Mouse (Mus musculus) neural tube, embryonic 12.5 days (tissue): ENCODE measurements around the gene Rab11b. TPM values are rescaled to one million over a fixed set of nuclear protein-coding genes. Genes with fewer than 3 reads are reported as not detected.

Experiments used
- ATAC-seq: fragments of 200-750 bp; cut with Nextera tagmentation; 2 replicates; pipeline ENCODE4 v1.8.0; 2017; ENCODE audit warnings: low read depth, mild to moderate bottlenecking, moderate TSS enrichment, moderate library complexity; ENCODE audit not compliant: low FRiP score
- H3K27ac ChIP-seq: fragments of 300-500 bp; sonication (generic); 2 replicates; pipeline ENCODE4 v1.5.1; 2016
- H3K27me3 ChIP-seq: fragments of 300-500 bp; sonication (generic); replicated peaks from 2 replicates; pipeline ENCODE4 v1.6.1; 2016; ENCODE audit warnings: mild to moderate bottlenecking
- H3K36me3 ChIP-seq: fragments of 300-500 bp; sonication (generic); 2 replicates; pipeline ENCODE4 v1.6.1; 2016; ENCODE audit warnings: mild to moderate bottlenecking
- H3K4me1 ChIP-seq: fragments of 300-500 bp; sonication (generic); 2 replicates; pipeline ENCODE4 v1.6.1; 2016
- H3K4me2 ChIP-seq: fragments of 300-500 bp; sonication (generic); replicated peaks from 2 replicates; pipeline ENCODE4 v1.6.1; 2016; ENCODE audit warnings: mild to moderate bottlenecking
- H3K4me3 ChIP-seq: fragments of 300-500 bp; sonication (generic); 2 replicates; pipeline ENCODE4 v1.5.1; 2016
- H3K9ac ChIP-seq: fragments of 300-500 bp; sonication (generic); 2 replicates; pipeline ENCODE4 v1.6.1; 2016; ENCODE audit warnings: mild to moderate bottlenecking
- H3K9me3 ChIP-seq: fragments of 300-500 bp; sonication (generic); 2 replicates; pipeline ENCODE4 v1.6.1; 2016; ENCODE audit warnings: mild to moderate bottlenecking
- WGBS: fragments of 180-500 bp; shearing (Covaris S2); methylation state at CpG from one replicate; pipeline ENCODE4 v1.1.7; 2016; 5-methylcytosine and 5-hydroxymethylcytosine counted together
- polyA plus RNA-seq: library from polyadenylated mRNA; unstranded; fragments of >200 nt; fragmentation: Nextera tagmentation; extraction: Ambion mirVana; gene quantifications from 2 replicates; pipeline ENCODE4 v1.2.1, GENCODE M21; 2016

Gene Rab11b
- polyA plus RNA-seq, 1 experiment from 2014 or later: 412 TPM

GRCm38 (mm10) chr17:33702178-33702577, 58.2 kb downstream of the Rab11b start:
- Histone ChIP-seq H3K9ac (no peak overlapping the region), H3K4me3 (no peak overlapping the region), H3K27ac (no peak overlapping the region), H3K4me1 (no peaks in the 10 kb centered on the region), H3K27me3 (no peaks in the 10 kb centered on the region), H3K36me3 (peaks cover 48% of the 10 kb centered on the region), H3K9me3 (no peaks in the 10 kb centered on the region), H3K4me2 (no peak overlapping the region)
- 76% methylated on average over 1 of the region's 1 CpGs for WGBS
- ATAC-seq: no peak

GRCm38 (mm10) chr17:33695471-33695870, 64.9 kb downstream of the Rab11b start:
- no peak for ATAC-seq
- 81% methylated on average over 1 of the region's 1 CpGs for WGBS
- Histone ChIP-seq H3K36me3 (peaks cover 43% of the 10 kb centered on the region), H3K4me2 (no peak overlapping the region), H3K27ac (no peak overlapping the region), H3K4me3 (no peak overlapping the region), H3K9me3 (no peaks in the 10 kb centered on the region), H3K4me1 (no peaks in the 10 kb centered on the region), H3K27me3 (no peaks in the 10 kb centered on the region), H3K9ac (no peak overlapping the region)

Other genes starting within 250 kb of the Rab11b start
- gene Adamts10, start 236.3 kb downstream of the Rab11b start, polyA plus RNA-seq: 46.6 and 52.1 TPM in 2 replicates
- 2.0 and 2.6 TPM in 2 replicates for gene Myo1f, start 204.8 kb downstream of the Rab11b start, polyA plus RNA-seq
- 43.8 and 50.5 TPM in 2 replicates for gene Zfp414, start 131.4 kb downstream of the Rab11b start, polyA plus RNA-seq
- gene Pram1, start 122.5 kb downstream of the Rab11b start, polyA plus RNA-seq: 0.87 TPM in 2 replicates
- gene Hnrnpm, start 73.7 kb downstream of the Rab11b start, polyA plus RNA-seq: 369 and 408 TPM in 2 replicates
- gene March2, start 41.9 kb downstream of the Rab11b start, polyA plus RNA-seq: 55.7 and 61.1 TPM in 2 replicates
- 17.7 TPM in 2 replicates for gene Angptl4, start 21.3 kb upstream of the Rab11b start, polyA plus RNA-seq
- gene Kank3, start 50.0 kb upstream of the Rab11b start, polyA plus RNA-seq: 31.5 and 32.3 TPM in 2 replicates
- 672 and 679 TPM in 2 replicates for gene Rps28, start 64.0 kb upstream of the Rab11b start, polyA plus RNA-seq
- 458 and 461 TPM in 2 replicates for gene Ndufa7, start 64.0 kb upstream of the Rab11b start, polyA plus RNA-seq
- gene Cd320, start 82.6 kb upstream of the Rab11b start, polyA plus RNA-seq: 59.3 and 61.8 TPM in 2 replicates
- not detected in 2 replicates for gene Gm7029, start 113.3 kb upstream of the Rab11b start, polyA plus RNA-seq
- 2.6 and 4.1 TPM in 2 replicates for gene Kifc1, start 130.1 kb upstream of the Rab11b start, polyA plus RNA-seq
- gene Platr17, start 144.6 kb upstream of the Rab11b start, polyA plus RNA-seq: not detected in 2 replicates
- 60.3 and 62.1 TPM in 2 replicates for gene Daxx, start 148.9 kb upstream of the Rab11b start, polyA plus RNA-seq
- 23.6 and 23.9 TPM in 2 replicates for gene Tapbp, start 155.4 kb upstream of the Rab11b start, polyA plus RNA-seq
- gene Zbtb22, start 155.4 kb upstream of the Rab11b start, polyA plus RNA-seq: 21.9 and 24.1 TPM in 2 replicates
- gene Rgl2, start 169.0 kb upstream of the Rab11b start, polyA plus RNA-seq: 64.3 and 68.1 TPM in 2 replicates
- gene Pfdn6, start 179.8 kb upstream of the Rab11b start, polyA plus RNA-seq: 184 and 191 TPM in 2 replicates
- gene Wdr46, start 180.1 kb upstream of the Rab11b start, polyA plus RNA-seq: 38.4 and 39.7 TPM in 2 replicates
- 7.9 and 8.3 TPM in 2 replicates for gene B3galt4, start 191.0 kb upstream of the Rab11b start, polyA plus RNA-seq
- 66.0 and 66.5 TPM in 2 replicates for gene Vps52, start 195.3 kb upstream of the Rab11b start, polyA plus RNA-seq
- gene Rps18, start 195.5 kb upstream of the Rab11b start, polyA plus RNA-seq: 914 and 923 TPM in 2 replicates
- 15.2 and 16.8 TPM in 2 replicates for gene H2-K1, start 239.8 kb upstream of the Rab11b start, polyA plus RNA-seq